Mouse (Mus musculus): ENCODE measurements at regions not wholly inside any gene's neighbourhood (a gene's known extent, or its start where the extent isn't known, plus 50 kb on each side); places are given as distances from the start of the nearest gene placed in this dataset.

DNA sequence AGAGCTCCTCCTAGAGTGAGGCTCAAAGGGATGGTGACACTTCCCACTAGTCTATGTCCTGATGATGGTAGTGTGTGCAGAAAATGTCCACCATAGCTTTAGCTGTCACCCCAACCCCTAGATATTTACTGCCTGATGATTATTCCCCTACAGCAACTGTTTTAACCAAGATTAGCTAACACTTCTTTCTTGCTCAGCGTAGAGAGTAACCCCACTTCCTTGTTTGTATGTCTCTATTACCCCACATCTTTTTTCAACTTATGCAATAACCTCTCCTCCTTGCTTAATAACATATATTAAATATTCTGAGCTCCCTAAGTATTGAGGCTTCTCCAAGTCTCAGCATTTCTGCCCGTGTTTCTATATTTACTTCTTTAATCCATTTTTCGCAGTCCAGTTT, 404.2 kb upstream of the Cntn3 start:
- DNase-seq (ENCODE audit: low spot score in 2 of 2): no peak

DNA sequence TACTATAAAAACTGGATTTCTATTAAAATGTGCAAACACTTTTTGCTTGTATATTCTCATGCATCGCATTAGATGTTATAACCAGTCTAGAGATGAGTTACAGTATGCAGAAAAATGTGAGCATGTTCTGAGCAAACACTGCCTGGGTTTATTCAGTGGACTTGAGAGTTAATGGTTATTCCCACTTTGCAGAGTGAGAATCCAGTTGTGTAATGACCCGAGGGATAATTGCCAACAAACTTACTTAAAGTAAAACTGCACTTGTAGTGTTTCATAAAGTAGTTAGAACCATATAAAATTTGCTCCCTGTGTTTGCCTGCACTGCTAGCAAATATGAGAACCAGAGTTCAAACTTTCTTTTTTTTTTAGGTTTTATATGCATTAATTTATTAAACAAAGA, 450.4 kb upstream of the Cntn3 start:
- no peak for DNase-seq (ENCODE audit: low spot score in 2 of 2)

DNA sequence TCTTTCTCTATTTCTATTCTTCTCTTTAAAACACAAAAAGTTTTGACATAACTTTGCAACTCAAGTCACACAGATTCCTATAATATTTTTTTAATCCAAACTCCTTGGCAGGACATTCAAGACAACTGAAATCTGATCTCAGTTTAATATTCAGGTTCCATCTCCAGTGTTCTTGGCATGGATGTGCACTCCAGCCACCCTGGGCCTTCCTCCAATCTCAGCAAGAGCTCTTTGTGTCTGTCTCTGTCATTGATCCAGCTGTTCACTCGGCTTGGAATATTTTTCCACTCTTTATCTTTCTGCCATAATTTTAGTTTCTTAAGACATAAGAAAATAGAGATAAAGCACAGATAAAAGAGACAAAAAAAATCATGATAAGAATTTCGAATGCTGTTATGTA, 451.1 kb upstream of the Cntn3 start:
- no peak for DNase-seq (ENCODE audit: low spot score in 2 of 2)

DNA sequence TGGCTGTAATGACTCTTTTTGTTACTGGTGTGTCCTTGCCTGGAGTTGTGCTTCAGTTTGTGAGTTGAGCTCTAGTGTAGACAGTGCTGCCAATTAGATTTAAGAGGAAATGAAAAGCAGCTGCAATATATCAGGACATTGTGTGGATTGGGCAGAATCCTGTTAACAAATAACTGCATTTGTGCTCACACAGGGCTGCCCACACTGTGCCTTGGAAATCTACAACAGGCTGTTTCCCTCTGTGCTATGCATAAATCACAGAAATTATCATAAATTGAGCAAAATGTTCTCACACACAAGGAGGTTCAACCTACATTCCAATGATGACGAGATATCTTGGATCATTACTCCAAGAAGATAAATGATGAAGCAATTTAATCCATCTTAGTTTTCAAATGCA, 455.2 kb upstream of the Cntn3 start:
- DNase-seq (ENCODE audit: low spot score in 2 of 2): peak in 1 of 2 experiments; percentile 5

DNA sequence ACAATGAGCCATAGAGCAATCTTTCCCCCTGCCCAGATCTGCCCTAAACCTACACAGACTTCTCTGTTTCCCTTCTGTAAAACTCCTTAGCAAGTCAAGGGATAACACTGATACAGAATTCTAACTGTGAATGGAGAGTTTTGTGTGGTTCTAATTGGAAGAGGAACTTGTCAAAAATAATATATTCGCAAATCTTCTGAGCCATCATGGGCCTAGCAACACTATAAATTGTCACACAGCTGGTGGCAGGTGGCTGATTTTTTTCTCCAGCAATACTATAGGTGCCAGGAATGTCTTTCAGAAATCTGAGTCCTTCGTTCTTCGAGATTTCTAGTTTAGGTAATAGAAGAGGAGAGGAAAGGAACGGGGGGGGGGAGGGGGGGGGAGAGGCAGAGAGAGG, 460.5 kb upstream of the Cntn3 start:
- no peak for DNase-seq (ENCODE audit: low spot score in 2 of 2)

DNA sequence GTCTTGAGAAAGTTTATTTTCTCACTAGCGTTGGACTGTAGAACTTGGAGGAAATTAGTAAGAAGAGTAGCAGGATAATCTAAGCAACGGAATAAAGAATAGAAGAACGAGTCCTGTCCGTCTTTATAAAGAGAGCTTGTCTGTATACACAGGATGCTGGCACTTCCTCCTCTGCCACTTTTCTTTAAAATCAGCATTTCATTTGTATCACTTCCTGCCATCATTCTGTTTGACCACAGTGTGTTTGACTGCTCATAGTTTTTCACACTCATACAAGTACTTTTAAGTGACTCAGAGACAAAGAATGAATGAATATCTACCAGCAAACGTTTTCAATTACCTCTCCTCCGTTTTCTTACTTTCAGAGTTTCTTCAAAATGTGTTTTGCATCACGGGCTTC, 461.0 kb upstream of the Cntn3 start:
- no peak for DNase-seq (ENCODE audit: low spot score in 2 of 2)

DNA sequence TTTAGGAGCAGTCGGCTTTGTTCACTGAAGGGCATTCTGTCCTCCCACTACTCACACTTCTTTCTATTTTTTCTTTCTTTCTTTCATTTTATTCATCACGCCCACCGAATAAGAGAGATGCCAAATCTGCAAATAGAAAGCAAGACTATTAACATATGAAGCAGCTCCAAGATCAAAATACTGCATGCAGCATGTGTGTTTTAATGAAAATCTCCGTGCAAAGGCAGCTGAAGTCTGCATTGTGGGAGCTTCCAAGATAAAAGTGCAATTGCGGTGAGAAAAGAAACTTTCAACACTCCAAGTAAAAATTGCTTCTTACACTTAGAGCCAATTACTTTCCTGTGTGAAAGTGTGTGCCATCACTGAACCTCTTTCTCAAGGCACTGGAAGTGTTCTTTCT, 449.8 kb upstream of the Chl1 start:
- peak in 1 of 2 experiments; percentile 6 for DNase-seq (ENCODE audit: low spot score in 2 of 2)

DNA sequence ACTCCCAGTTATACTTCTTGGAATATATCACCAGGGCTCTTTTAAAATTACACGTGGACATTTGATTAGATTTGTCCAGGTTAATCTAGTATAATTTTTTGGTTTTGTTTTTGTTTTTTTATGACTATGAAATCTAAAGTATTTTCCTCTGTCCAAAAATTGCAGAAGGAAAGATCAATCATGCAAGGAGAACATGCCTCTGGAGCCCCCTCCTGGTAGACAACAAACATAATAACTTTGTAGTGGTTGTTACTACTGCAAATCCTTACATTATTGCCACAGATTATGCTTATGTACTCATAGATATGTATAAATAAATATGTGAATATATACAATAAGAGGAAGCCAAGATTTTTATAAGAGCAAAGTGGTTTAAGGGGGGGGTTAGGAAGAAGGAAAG, 404.2 kb upstream of the Chl1 start:
- DNase-seq (ENCODE audit: low spot score in 2 of 2): no peak

DNA sequence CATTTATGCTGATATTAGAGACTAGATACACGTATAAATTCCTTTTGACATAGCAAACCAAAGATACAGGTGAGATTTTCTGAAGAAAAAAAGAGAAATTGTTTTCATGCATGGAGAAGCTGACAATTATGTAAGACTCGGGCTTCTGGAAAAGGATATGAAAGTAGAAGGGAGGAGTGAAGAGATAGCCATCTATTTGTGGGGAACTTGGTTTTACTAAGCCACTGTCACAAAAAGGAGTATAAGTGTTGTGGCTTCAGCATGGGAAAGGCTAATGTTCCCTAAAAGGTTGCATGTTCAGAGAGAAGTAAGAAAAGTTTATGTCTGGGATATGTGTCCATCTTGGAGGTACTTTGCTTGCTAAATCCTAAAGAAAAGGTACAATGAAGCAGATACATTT, 390.8 kb upstream of the Chl1 start:
- no peak for DNase-seq (ENCODE audit: low spot score in 2 of 2)

DNA sequence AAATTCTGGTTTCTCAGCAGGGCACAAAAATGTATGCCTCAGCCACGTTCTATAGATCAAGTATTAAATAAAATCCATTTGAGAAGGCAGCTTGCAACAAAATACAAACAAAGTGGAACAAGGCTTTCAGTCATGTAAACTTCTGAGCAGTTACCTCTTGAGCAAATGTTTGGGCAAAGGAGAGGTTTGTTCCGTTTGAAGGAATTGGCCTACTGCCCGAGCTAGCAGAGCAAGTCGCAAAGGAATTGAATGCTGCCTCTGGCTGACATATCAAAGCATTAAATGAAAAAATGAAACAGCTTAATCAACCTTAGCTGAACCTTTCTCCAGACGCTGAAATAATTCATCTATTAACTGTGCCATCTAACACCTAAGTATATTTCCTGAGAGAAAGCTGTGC, 369.5 kb upstream of the Chl1 start:
- DNase-seq (ENCODE audit: low spot score in 2 of 2): peak in 1 of 2 experiments; percentile 3

DNA sequence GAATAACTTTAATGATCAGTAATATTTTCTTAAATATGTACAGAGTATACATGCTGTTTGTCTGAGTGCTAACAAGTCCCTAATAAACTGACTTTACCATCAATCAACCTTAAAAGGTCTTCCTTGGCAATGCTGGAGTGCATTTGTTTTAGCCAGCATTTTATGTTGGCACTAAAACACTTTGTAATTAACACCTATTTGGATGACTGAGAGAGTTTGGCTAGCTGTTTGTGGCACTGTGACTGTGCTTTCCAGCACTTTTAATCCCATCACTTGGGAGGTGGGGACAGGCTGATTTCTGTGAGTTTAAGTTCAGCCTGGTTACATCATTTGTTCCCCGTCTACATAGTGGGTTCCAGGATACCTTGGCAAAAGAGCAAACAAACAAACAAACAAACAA, 332.5 kb upstream of the Chl1 start:
- DNase-seq (ENCODE audit: low spot score in 2 of 2): no peak

DNA sequence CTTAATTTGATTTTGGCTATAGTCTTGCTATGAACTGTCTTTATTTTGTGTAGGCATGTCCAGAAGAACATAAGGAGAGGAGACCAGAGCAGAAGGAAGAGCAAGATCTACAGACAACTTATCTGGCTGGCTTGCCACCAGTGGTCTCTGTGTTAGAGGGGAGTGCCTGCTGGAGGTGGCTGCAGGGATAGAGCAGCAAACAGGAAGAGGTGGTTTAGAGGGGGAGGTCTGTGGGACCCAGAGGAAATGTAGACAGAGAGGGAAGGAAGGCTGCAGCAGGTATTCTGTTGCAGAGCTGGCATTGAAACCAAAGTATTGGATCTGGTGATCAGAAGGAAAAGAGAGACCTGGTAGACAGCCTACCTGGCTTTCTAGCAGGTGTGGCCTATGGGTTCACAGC, 327.0 kb upstream of the Chl1 start:
- DNase-seq (ENCODE audit: low spot score in 2 of 2): no peak

DNA sequence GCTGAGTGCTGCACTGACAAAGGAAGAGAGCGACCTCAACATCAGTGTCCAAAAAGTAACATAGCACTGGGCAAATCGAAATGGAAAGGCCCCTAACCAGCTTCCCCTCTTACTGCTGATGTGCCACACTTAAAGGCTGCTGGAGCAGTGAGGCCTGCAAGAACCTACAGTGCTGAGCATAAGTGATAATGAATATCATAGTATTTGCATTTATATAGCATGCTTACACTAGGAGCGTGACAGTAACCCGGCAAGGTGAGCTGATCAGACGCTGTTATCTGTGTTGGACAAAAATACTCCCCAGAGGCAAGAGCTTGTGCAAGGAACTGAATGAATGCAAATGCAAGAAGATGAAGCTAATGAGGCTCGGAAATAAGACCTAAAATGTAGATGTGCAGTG, 313.5 kb upstream of the Chl1 start:
- DNase-seq (ENCODE audit: low spot score in 2 of 2): no peak

DNA sequence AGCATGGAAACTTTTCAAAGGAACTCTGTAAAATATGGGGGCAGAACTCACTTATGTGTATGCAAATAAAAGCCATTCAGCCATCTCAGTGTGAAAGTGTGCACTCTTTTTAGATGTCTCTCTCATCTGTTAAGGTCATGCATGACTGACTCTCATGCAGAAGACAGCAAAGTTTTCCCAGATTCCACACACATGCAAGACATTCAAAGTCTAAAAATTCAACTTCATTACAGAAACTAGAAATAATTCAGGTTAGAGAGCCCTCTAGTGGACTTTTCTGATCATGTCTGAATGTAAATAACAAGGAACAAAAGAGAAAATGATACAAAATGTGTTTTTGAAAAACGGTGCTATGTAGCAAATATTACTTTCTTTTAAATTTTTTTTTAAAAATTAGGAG, 308.8 kb upstream of the Chl1 start:
- DNase-seq (ENCODE audit: low spot score in 2 of 2): no peak

DNA sequence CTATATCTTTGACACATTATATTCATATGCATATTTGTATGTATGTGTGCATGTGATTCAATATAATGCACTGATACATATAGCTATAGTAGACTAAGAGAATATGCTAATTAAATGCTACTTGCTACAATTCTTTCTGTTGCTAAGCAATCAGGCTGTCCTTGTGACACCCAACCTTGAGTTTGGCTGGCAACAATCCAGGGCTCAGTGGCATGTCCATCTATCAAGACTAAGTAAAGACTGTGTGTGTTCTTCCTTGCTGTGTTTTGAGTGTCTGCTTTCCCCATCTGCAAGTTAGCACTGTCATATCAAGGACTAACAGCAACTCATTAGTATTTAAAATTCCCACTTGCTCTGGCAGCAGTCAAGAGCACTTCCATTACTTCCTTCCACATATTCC, 301.2 kb upstream of the Chl1 start:
- no peak for DNase-seq (ENCODE audit: low spot score in 2 of 2)

DNA sequence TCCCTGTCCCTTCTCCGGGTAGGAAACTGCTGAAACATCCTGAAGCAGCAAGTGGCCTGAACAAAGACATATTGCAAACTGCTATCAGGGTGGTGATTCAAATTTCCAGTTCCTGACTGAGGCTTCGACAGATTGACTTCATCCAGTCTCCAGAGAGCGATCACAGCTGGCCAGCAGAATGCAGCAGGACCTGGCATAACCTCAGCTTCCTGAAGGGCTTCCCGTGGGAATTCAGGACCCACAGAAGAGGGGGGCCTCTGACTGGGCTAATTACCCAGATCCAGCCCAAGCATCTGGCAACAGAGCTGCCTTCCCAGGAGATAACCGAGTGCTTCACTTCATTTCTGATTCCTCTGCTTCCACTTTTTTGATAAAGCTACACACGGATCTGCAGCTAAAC, 297.2 kb upstream of the Chl1 start:
- no peak for DNase-seq (ENCODE audit: low spot score in 2 of 2)

DNA sequence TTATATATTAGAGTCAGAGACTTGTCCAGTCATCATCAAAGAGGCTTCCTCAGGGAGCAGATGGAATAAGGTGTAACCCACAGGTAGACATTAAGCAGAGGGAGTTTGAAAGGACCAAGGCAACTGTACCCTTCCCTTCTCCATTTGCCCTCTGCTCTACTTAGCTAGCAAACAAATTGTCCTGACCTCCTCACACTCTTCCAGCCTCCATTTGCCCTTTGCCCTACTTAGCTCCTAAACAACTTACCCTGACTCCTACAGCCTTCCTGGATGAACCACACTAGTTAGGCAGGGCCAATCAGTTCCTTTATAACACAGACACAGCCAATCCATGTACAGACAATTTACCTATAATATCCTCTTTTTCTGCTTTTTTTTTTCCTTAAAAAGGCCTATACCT, 273.5 kb upstream of the Chl1 start:
- no peak for DNase-seq (ENCODE audit: low spot score in 2 of 2)

DNA sequence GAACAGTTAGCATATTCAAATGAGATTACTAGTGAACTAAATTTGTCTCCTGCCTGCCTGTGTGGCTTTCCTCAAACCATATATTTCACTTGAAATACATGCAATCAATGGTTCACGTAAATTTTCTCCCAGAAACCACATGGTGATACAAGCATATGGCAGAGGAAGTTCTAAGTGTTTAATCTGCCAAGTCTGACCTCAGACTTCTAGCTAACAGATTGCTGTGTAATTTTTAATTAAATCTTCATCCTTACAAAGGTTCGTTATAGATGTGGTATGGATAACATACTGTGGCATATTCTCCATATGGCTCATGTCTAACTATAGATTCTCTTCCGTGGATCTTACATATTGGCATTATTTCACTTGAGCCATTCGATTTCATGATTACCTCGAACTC, 241.4 kb upstream of the Chl1 start:
- no peak for DNase-seq (ENCODE audit: low spot score in 2 of 2)

DNA sequence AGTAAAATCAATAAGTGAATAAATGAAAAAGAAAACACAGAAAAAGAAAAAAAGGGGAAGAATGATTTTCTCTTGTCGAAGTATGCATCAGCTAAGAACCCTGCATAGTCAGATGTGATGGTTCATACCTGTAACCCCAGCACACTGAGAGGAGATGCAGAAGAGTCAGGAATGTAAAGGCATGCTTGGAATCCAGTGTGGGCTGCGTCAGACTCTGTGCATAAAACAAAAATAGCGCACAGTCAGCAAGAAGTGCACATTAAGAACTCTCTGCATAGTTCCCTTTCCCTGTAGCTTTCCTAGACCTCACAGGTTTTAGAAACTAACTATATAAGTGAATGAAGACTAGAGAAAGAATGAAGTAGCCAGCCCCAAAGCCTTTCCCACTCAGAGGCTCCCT, 238.2 kb upstream of the Chl1 start:
- DNase-seq (ENCODE audit: low spot score in 2 of 2): no peak

DNA sequence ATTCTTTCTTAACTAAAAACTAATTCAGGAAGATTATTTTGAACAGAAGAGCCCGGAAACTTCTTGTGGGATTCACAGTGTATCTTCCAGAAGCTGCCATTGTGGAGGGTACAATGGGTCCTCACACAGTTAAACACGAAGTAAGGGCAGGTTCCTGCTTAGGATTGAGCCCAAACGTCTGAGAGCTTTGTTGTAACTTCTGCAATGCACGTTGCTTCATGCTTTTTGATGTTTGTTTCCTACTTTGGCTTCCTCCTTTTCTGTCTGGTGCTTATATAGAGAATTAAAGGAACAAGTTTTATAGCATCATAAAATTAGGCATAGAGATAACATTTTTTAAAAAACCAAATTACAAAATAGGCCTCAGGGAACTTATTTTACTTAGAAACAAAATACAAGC, 235.3 kb upstream of the Chl1 start:
- DNase-seq (ENCODE audit: low spot score in 2 of 2): no peak

DNA sequence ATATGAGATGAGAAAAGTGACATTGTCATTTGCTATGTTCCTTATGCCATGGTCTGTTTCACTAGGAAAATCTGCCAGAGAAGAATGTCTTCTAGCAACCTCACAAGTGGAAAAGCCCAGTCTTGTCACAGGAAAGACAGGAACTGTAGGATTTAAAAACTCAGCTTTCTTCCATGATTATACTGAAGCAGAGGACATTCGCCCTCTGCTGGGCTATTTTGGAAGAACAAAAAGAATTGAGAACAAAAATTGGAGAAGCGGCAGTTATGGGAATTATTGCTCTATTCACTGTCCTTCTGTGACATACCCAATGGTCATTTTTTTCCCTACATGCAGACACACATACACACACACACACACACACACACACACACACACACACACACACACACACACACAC, 234.9 kb upstream of the Chl1 start:
- DNase-seq (ENCODE audit: low spot score in 2 of 2): no peak

DNA sequence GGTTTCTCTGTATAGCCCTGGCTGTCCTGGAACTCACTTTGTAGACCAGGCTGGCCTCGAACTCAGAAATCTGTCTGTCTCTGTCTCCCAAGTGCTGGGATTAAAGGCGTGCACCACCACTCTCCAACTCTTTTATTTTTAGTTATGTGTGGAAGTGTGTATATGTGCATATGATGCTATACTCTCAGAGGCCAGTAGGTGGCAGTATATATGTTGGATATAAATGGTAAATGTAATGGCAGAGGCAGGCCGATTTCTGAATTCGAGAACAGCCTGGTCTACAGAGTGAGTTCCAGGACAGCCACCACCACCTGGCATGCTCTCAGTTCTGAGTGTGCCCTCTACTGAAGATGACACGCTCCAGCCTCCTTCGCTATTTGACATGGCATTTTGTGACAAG, 214.4 kb upstream of the Chl1 start:
- no peak for DNase-seq (ENCODE audit: low spot score in 2 of 2)

DNA sequence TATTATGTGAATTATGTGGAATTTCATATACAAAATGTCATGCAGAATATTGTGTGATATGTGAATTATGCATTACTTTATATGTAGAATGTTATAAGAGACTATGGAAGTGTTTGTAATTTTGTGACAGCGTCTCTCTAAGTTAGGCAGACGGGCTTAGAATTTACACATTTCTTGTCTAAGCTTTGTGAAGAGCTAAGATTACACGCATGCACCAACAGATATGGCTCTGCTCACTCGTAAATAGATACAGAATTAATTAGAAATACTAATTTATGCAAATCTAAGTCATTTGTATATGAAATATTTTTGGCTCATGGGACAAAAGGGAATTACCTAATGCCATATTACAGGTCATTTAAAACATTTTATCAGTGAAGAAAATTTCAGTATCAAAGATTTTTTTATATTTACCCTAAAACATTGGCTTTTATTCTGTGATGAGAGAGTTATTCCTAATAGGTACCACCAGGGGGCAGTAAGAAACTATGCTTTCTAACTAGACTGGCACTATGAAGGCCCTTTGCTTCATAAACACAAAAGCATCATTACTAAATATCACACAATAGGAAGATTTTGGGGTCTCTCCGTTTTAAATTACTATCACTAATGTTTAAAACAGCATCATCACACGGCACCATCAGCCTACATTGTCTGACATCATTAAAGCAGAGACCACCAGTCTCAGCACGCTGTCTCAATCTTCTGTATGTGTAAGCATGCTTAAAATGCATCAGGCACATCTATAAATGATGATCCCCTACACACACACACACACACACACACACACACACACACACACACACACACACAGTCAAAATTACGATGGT, 203.8 kb upstream of the Chl1 start:
- DNase-seq (ENCODE audit: low spot score in 2 of 2): no peak

DNA sequence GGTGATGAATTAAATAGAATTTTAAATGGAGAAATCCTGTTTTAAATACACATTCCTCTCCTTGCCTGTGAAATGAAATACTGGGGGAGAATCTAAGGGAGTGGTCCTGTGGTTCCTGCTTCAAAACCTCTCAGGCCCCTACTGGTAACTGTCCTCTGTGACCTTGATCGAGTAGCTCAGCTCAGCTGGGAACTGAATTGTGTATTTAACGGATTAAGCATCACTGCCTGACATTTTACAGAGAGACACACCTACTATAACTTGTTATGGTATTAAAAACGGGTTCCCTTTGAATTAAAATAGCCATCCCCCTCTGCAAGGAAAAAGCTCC, 203.2 kb upstream of the Chl1 start:
- no peak for DNase-seq (ENCODE audit: low spot score in 2 of 2)

Measured in frontal cortex, postnatal 14 days (tissue).